Mouse (Mus musculus): ENCODE measurements around the gene Ywhag.
A peak's percentile ranks its signal among the peaks of the same experiment; 100 is the strongest.

DNA sequence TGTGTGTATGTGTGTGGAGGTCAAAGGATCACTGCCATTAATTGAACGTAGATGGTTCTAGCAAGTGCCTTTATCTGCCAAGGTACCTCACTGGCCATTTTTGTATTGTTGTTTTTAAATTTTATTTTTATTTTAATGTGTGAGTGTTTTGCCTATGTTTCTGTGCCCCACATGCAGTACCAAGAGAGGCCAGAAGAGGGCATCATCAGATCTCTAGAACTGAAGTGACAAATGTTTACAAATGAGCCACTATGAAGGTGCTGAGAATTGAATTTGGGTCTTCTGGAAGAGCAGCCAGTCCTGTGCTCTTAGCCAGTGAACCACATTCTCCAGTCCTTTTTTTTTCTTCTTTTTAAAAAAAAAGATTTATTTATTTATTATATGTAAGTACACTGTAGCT, 34.4 kb upstream of the Ywhag start:
- TF ChIP-seq CTCF (IDR thresholded peaks at IDR 0.05; ENCODE audit: borderline replicate concordance, insufficient read depth, low read depth, low read length) (0 out of 2 replicates have a peak, but pooled peaks have one; percentile 26), POLR2A (IDR thresholded peaks at IDR 0.05; ENCODE audit: borderline replicate concordance, insufficient read depth, low read length) (no peak)
